Mouse (Mus musculus): Measurements from ENCODE around the gene Retreg1.
"Not testable (repeated sequence)": the region's sequence is repeated elsewhere in the genome, so short reads cannot be mapped to it uniquely, and the experiment has no call there.

The Retreg1 gene

GRCm38 (mm10) chr15:25942415-25942814, 99.4 kb downstream of the Retreg1 start:
- DNase-seq (ENCODE audit: inconsistent age in 2 of 2, low spot score in 1 of 2) = no peak

- no peak for DNase-seq (ENCODE audit: inconsistent age in 2 of 2, low spot score in 1 of 2)
Measured at GRCm38 (mm10) chr15:25943386-25944137, 100.6 kb downstream of the Retreg1 start.

GRCm38 (mm10) chr15:25945224-25945623, 102.2 kb downstream of the Retreg1 start:
- DNase-seq (ENCODE audit: inconsistent age in 2 of 2, low spot score in 1 of 2) = no peak

- no peak for DNase-seq (ENCODE audit: inconsistent age in 2 of 2, low spot score in 1 of 2)
Measured at GRCm38 (mm10) chr15:25946482-25946881, 103.5 kb downstream of the Retreg1 start.

- peak in 1 of 2 experiments; percentile 25 for DNase-seq (ENCODE audit: inconsistent age in 2 of 2, low spot score in 1 of 2)
Measured at GRCm38 (mm10) chr15:25947383-25947782, 104.4 kb downstream of the Retreg1 start.

- peak in 1 of 2 experiments; percentile 34 for DNase-seq (ENCODE audit: inconsistent age in 2 of 2, low spot score in 1 of 2)
Measured at GRCm38 (mm10) chr15:25948257-25949223, 105.6 kb downstream of the Retreg1 start.

- no peak for DNase-seq (ENCODE audit: inconsistent age in 2 of 2, low spot score in 1 of 2)
Measured at GRCm38 (mm10) chr15:25949696-25950095, 106.7 kb downstream of the Retreg1 start.

GRCm38 (mm10) chr15:25950584-25950983, 107.6 kb downstream of the Retreg1 start:
- DNase-seq (ENCODE audit: inconsistent age in 2 of 2, low spot score in 1 of 2) = peak in 1 of 2 experiments; percentile 44

- DNase-seq (ENCODE audit: inconsistent age in 2 of 2, low spot score in 1 of 2) = no peak
Measured at GRCm38 (mm10) chr15:25951037-25951436, 108.1 kb downstream of the Retreg1 start.

GRCm38 (mm10) chr15:25956001-25956400, 113.0 kb downstream of the Retreg1 start:
- peak in 1 of 2 experiments; percentile 57 for DNase-seq (ENCODE audit: inconsistent age in 2 of 2, low spot score in 1 of 2)

GRCm38 (mm10) chr15:25956422-25957117, 113.6 kb downstream of the Retreg1 start:
- peak in 1 of 2 experiments; percentile 66 for DNase-seq (ENCODE audit: inconsistent age in 2 of 2, low spot score in 1 of 2)

GRCm38 (mm10) chr15:25957651-25958050, 114.7 kb downstream of the Retreg1 start:
- DNase-seq (ENCODE audit: inconsistent age in 2 of 2, low spot score in 1 of 2) = peak; percentile 41 to 68

- peak in 1 of 2 experiments; percentile 76 for DNase-seq (ENCODE audit: inconsistent age in 2 of 2, low spot score in 1 of 2)
Measured at GRCm38 (mm10) chr15:25959375-25959774, 116.4 kb downstream of the Retreg1 start.

- DNase-seq (ENCODE audit: inconsistent age in 2 of 2, low spot score in 1 of 2) = no peak
Measured at GRCm38 (mm10) chr15:25960231-25960630, 117.3 kb downstream of the Retreg1 start.

- DNase-seq (ENCODE audit: inconsistent age in 2 of 2, low spot score in 1 of 2) = no peak
Measured at GRCm38 (mm10) chr15:25966220-25966774, 123.3 kb downstream of the Retreg1 start.

GRCm38 (mm10) chr15:25971596-25971995, 128.6 kb downstream of the Retreg1 start:
- DNase-seq (ENCODE audit: inconsistent age in 2 of 2, low spot score in 1 of 2) = no peak

- no peak for DNase-seq (ENCODE audit: inconsistent age in 2 of 2, low spot score in 1 of 2)
Measured at GRCm38 (mm10) chr15:25972758-25973157, 129.8 kb downstream of the Retreg1 start.

- DNase-seq (ENCODE audit: inconsistent age in 2 of 2, low spot score in 1 of 2) = no peak
Measured at GRCm38 (mm10) chr15:25974352-25974751, 131.4 kb downstream of the Retreg1 start.

GRCm38 (mm10) chr15:25975810-25976209, 132.8 kb downstream of the Retreg1 start:
- no peak for DNase-seq (ENCODE audit: inconsistent age in 2 of 2, low spot score in 1 of 2)

GRCm38 (mm10) chr15:25983614-25984013, 140.6 kb downstream of the Retreg1 start:
- DNase-seq (ENCODE audit: inconsistent age in 2 of 2, low spot score in 1 of 2) = not testable (repeated sequence)

Data from adrenal gland, adult (tissue).